Mouse (Mus musculus) small intestine, adult 2 months (tissue): ENCODE results near the gene Fam214b.

Source experiments
- CTCF ChIP-seq: fragments of 200-500 bp; IDR thresholded peaks from 2 replicates; pipeline ENCODE4 v1.5.1; 2012; ENCODE audit warnings: low read depth, mild to moderate bottlenecking, control low read depth, inconsistent platforms, low read length, moderate library complexity, mixed read lengths; ENCODE audit not compliant: insufficient replicate concordance, insufficient read length; ENCODE audit errors: extremely low read depth
- POLR2A ChIP-seq: fragments of 200-500 bp; IDR thresholded peaks from 2 replicates; pipeline ENCODE4 v1.6.1; 2012; ENCODE audit warnings: low read depth, mild to moderate bottlenecking, control low read depth, inconsistent platforms, low read length, moderate library complexity

- TF ChIP-seq POLR2A (no peak), CTCF (no peak)
Observed at GRCm38 (mm10) chr4:43004951-43005350, 41.1 kb downstream of the Fam214b start.
